ENCODE assay signal across 34 mouse cellular contexts in genomic region chr1:133351762-133352161, GRCm38 (mm10). TPM values are rescaled to one million over a fixed set of nuclear protein-coding genes. Genes with fewer than 3 reads are reported as not detected.
DNase-seq lines count a peak whose midpoint lies in the region; ATAC-seq lines count a peak whose summit lies in the region.
"Had no signal": no experiment of that assay in that cellular context is flagged by ENCODE, and none has a peak within 500 bp of the region (broad histone marks: within the 10 kb centered on the region; RNA-seq: fewer than 3 reads in every experiment).

No protein-coding gene starts in this region.

- no peaks in the 10 kb centered on the region for H3K9me3 ChIP-seq in forebrain, embryonic 15.5 days
- no peaks in the 10 kb centered on the region for H3K9me3 ChIP-seq in forebrain, embryonic 12.5 days
- H3K9me3 ChIP-seq in midbrain, embryonic 16.5 days (replicated peaks; ENCODE audit: control insufficient read depth, low read length, poor library complexity, severe bottlenecking) = no peaks in the 10 kb centered on the region
- H3K9me3 ChIP-seq in midbrain, embryonic 10.5 days (replicated peaks) = no peaks in the 10 kb centered on the region
- no peaks in the 10 kb centered on the region for H3K9me3 ChIP-seq in forebrain, embryonic 16.5 days (ENCODE audit: control insufficient read depth, low read length)
- H3K9me3 ChIP-seq: hindbrain, embryonic 10.5 days; limb, embryonic 10.5 days; limb, embryonic 15.5 days; liver, embryonic 13.5 days; megakaryocyte, embryonic 14.5 days; neural tube, embryonic 13.5 days had no signal

- no peaks in the 10 kb centered on the region for H3K36me3 ChIP-seq in forebrain, embryonic 15.5 days
- no peaks in the 10 kb centered on the region for H3K36me3 ChIP-seq in forebrain, embryonic 12.5 days (replicated peaks)
- H3K36me3 ChIP-seq in midbrain, embryonic 16.5 days (ENCODE audit: control insufficient read depth, insufficient read depth, low read length) = no peaks in the 10 kb centered on the region
- no peaks in the 10 kb centered on the region for H3K36me3 ChIP-seq in midbrain, embryonic 10.5 days
- H3K36me3 ChIP-seq in forebrain, embryonic 16.5 days (ENCODE audit: control insufficient read depth, insufficient read depth) = no peaks in the 10 kb centered on the region
- H3K36me3 ChIP-seq: hindbrain, embryonic 10.5 days; limb, embryonic 10.5 days; limb, embryonic 15.5 days; liver, embryonic 13.5 days; neural tube, embryonic 13.5 days had no signal

- intact Hi-C loops in gastrocnemius, postnatal 14 days (cut with DNase I; ENCODE audit: low total_unique reads) = loop anchor here (5.0 kb wide), 1 partner anchor 39 kb away; no protein-coding TSS in a partner anchor

- 0 out of 2 replicates have a peak, but pooled peaks have one; percentile 35 for ATAC-seq in forebrain, embryonic 15.5 days (replicated peaks)
- ATAC-seq in forebrain, embryonic 12.5 days (ENCODE audit: low FRiP score) = no peak
- peak; percentile 39; the same call in 1 of the 2 replicates for ATAC-seq in midbrain, embryonic 16.5 days
- ATAC-seq in forebrain, embryonic 16.5 days = peak; percentile 37; the same call in 1 of the 2 replicates
- ATAC-seq: CD4-positive, CD25-positive, alpha-beta regulatory T cell, adult 4 months; hindbrain, postnatal 0 days; intestine, embryonic 16.5 days; lung, postnatal 0 days had no signal

- peaks cover 14% of the 10 kb centered on the region for H3K4me1 ChIP-seq in forebrain, embryonic 15.5 days
- peaks cover 6% of the 10 kb centered on the region for H3K4me1 ChIP-seq in forebrain, embryonic 12.5 days
- H3K4me1 ChIP-seq in midbrain, embryonic 16.5 days (ENCODE audit: control insufficient read depth, insufficient read depth, low read length) = no peaks in the 10 kb centered on the region
- H3K4me1 ChIP-seq in midbrain, embryonic 10.5 days = peaks cover 20% of the 10 kb centered on the region
- H3K4me1 ChIP-seq in forebrain, embryonic 16.5 days (replicated peaks; ENCODE audit: control insufficient read depth, insufficient read depth, low read length) = peaks cover 10% of the 10 kb centered on the region
- H3K4me1 ChIP-seq: limb, embryonic 15.5 days had no signal

- no peak overlapping the region for H3K4me3 ChIP-seq in forebrain, embryonic 15.5 days
- no peak overlapping the region for H3K4me3 ChIP-seq in forebrain, embryonic 12.5 days (replicated peaks)
- no peak overlapping the region for H3K4me3 ChIP-seq in midbrain, embryonic 16.5 days (ENCODE audit: low read depth, low read length)
- no peak overlapping the region for H3K4me3 ChIP-seq in midbrain, embryonic 10.5 days
- no peak overlapping the region for H3K4me3 ChIP-seq in forebrain, embryonic 16.5 days (replicated peaks; ENCODE audit: low read length)
- H3K4me3 ChIP-seq: hindbrain, embryonic 10.5 days; limb, embryonic 10.5 days; limb, embryonic 15.5 days; liver, embryonic 13.5 days; megakaryocyte, embryonic 14.5 days; neural tube, embryonic 13.5 days had no signal

- DNase-seq in midbrain, embryonic 10.5 days (ENCODE audit: low spot score) = no peak
- DNase-seq in gastrocnemius, postnatal 14 days = no peak
- no peak for DNase-seq in adrenal gland, postnatal 10 days
- DNase-seq: adrenal gland, postnatal 25 days; cerebellum, adult 18-20 months; gastrocnemius, postnatal 10 days; heart, postnatal 14 days; kidney, adult 8-10 months; kidney, postnatal 4 days; liver, embryonic 13.5 days; lung, adult 18-20 months; right cerebral cortex, postnatal 25 days; spleen, adult 18-20 months; thymus, adult 18-20 months; thymus, postnatal 36 days had no signal

- no peaks in the 10 kb centered on the region for H3K27me3 ChIP-seq in forebrain, embryonic 15.5 days
- peaks cover 25% of the 10 kb centered on the region for H3K27me3 ChIP-seq in forebrain, embryonic 12.5 days
- H3K27me3 ChIP-seq in midbrain, embryonic 16.5 days (ENCODE audit: control insufficient read depth, insufficient read depth, low read depth, low read length) = no peaks in the 10 kb centered on the region
- peaks cover 42% of the 10 kb centered on the region for H3K27me3 ChIP-seq in midbrain, embryonic 10.5 days (ENCODE audit: low read depth, poor library complexity, severe bottlenecking)
- no peaks in the 10 kb centered on the region for H3K27me3 ChIP-seq in forebrain, embryonic 16.5 days (replicated peaks; ENCODE audit: control insufficient read depth, insufficient read depth, low read length)
- H3K27me3 ChIP-seq: neural tube, embryonic 13.5 days had no signal

- H3K4me2 ChIP-seq in forebrain, embryonic 15.5 days (replicated peaks) = no peak overlapping the region
- no peak overlapping the region for H3K4me2 ChIP-seq in forebrain, embryonic 12.5 days
- no peak overlapping the region for H3K4me2 ChIP-seq in midbrain, embryonic 16.5 days (ENCODE audit: low read length)
- H3K4me2 ChIP-seq in forebrain, embryonic 16.5 days (ENCODE audit: low read length) = no peak overlapping the region
- H3K4me2 ChIP-seq: limb, embryonic 15.5 days; liver, embryonic 13.5 days; neural tube, embryonic 13.5 days had no signal

- 55% methylated on average over 9 of the region's 9 CpGs for WGBS in forebrain, embryonic 15.5 days
- 69% methylated on average over 9 of the region's 9 CpGs for WGBS in forebrain, embryonic 12.5 days
- 26% methylated on average over 9 of the region's 9 CpGs for WGBS in midbrain, embryonic 16.5 days
- 50% methylated on average over 9 of the region's 9 CpGs for WGBS in midbrain, embryonic 10.5 days
- 50% methylated on average over 9 of the region's 9 CpGs for WGBS in forebrain, embryonic 16.5 days

- peak overlapping the region; percentile 39 for H3K27ac ChIP-seq in forebrain, embryonic 15.5 days (replicated peaks)
- no peak overlapping the region for H3K27ac ChIP-seq in forebrain, embryonic 12.5 days
- 0 out of 2 replicates have a peak overlapping the region, but pooled peaks have one; percentile 5 for H3K27ac ChIP-seq in midbrain, embryonic 16.5 days (ENCODE audit: low read length)
- no peak overlapping the region for H3K27ac ChIP-seq in midbrain, embryonic 10.5 days (replicated peaks)
- H3K27ac ChIP-seq in forebrain, embryonic 16.5 days (ENCODE audit: low read length) = no peak overlapping the region
- H3K27ac ChIP-seq: hindbrain, embryonic 10.5 days; hindbrain, postnatal 0 days; kidney, postnatal 0 days; limb, embryonic 10.5 days; limb, embryonic 15.5 days; liver, embryonic 13.5 days; neural tube, embryonic 13.5 days had no signal

- H3K9ac ChIP-seq in forebrain, embryonic 15.5 days (replicated peaks) = no peak overlapping the region
- no peak overlapping the region for H3K9ac ChIP-seq in forebrain, embryonic 12.5 days
- no peak overlapping the region for H3K9ac ChIP-seq in midbrain, embryonic 16.5 days (ENCODE audit: low read depth, low read length)
- no peak overlapping the region for H3K9ac ChIP-seq in forebrain, embryonic 16.5 days (replicated peaks; ENCODE audit: low read depth, low read length)
- H3K9ac ChIP-seq: limb, embryonic 15.5 days; liver, embryonic 13.5 days; neural tube, embryonic 13.5 days had no signal

RNA-seq across cellular contexts. Expression of gene Ren1, which starts 1.5 kb away (rescaled TPM):
- polyA plus RNA-seq in forebrain, embryonic 15.5 days (2015; fragmentation: Nextera tagmentation; extraction: Ambion mirVana) = not detected in 2 replicates
- polyA plus RNA-seq in forebrain, embryonic 12.5 days (2016; fragmentation: Nextera tagmentation; extraction: Ambion mirVana) = not detected in 2 replicates
- 0.35 TPM in 1 of 2 replicates, not detected in the other for polyA plus RNA-seq in midbrain, embryonic 16.5 days (2015; fragmentation: Nextera tagmentation; extraction: Ambion mirVana)
- polyA plus RNA-seq in midbrain, embryonic 10.5 days (2016; fragmentation: Nextera tagmentation; extraction: Ambion mirVana) = not detected in 2 replicates
- polyA plus RNA-seq in forebrain, embryonic 16.5 days (2015; fragmentation: Nextera tagmentation; extraction: Ambion mirVana) = 0.30 TPM in 1 of 2 replicates, not detected in the other
- not detected for total RNA-seq in gastrocnemius, postnatal 14 days (2021)
- 1 to 10 TPM in 1 of 2 experiments, under 1 TPM in 1; 0.94 to 5.1 TPM for total RNA-seq in adrenal gland, postnatal 10 days (2021)
- total RNA-seq: gastrocnemius, postnatal 10 days; granulocyte monocyte progenitor cell, adult 5-6 weeks; left cerebral cortex, postnatal 10 days had no signal
- polyA plus RNA-seq: CD4-positive, CD25-positive, alpha-beta regulatory T cell, adult 4 months; heart, embryonic 14.5 days; limb, embryonic 10.5 days had no signal

RNA-seq across cellular contexts. Expression of gene Etnk2, which starts 11.6 kb away (rescaled TPM):
- 5.2 and 5.9 TPM in 2 replicates for polyA plus RNA-seq in forebrain, embryonic 15.5 days (2015; fragmentation: Nextera tagmentation; extraction: Ambion mirVana)
- polyA plus RNA-seq in forebrain, embryonic 12.5 days (2016; fragmentation: Nextera tagmentation; extraction: Ambion mirVana) = 2.5 and 2.6 TPM in 2 replicates
- polyA plus RNA-seq in midbrain, embryonic 16.5 days (2015; fragmentation: Nextera tagmentation; extraction: Ambion mirVana) = 24.6 and 26.5 TPM in 2 replicates
- polyA plus RNA-seq in midbrain, embryonic 10.5 days (2016; fragmentation: Nextera tagmentation; extraction: Ambion mirVana) = 3.4 and 3.9 TPM in 2 replicates
- 4.5 and 9.5 TPM in 2 replicates for polyA plus RNA-seq in forebrain, embryonic 16.5 days (2015; fragmentation: Nextera tagmentation; extraction: Ambion mirVana)
- under 1 TPM; 0.13 to 0.23 TPM for total RNA-seq in gastrocnemius, postnatal 14 days (2021)
- total RNA-seq in adrenal gland, postnatal 10 days (2021) = 10 to 100 TPM; 10.2 to 24.1 TPM
- total RNA-seq: granulocyte monocyte progenitor cell, adult 5-6 weeks had no signal
- polyA plus RNA-seq: CD4-positive, CD25-positive, alpha-beta regulatory T cell, adult 4 months had no signal

RNA-seq across cellular contexts. Expression of gene Kiss1, which starts 30.1 kb away (rescaled TPM):
- not detected in 2 replicates for polyA plus RNA-seq in forebrain, embryonic 15.5 days (2015; fragmentation: Nextera tagmentation; extraction: Ambion mirVana)
- not detected in 2 replicates for polyA plus RNA-seq in forebrain, embryonic 12.5 days (2016; fragmentation: Nextera tagmentation; extraction: Ambion mirVana)
- not detected in 2 replicates for polyA plus RNA-seq in midbrain, embryonic 16.5 days (2015; fragmentation: Nextera tagmentation; extraction: Ambion mirVana)
- polyA plus RNA-seq in midbrain, embryonic 10.5 days (2016; fragmentation: Nextera tagmentation; extraction: Ambion mirVana) = not detected in 2 replicates
- 0.60 and 0.63 TPM in 2 replicates for polyA plus RNA-seq in forebrain, embryonic 16.5 days (2015; fragmentation: Nextera tagmentation; extraction: Ambion mirVana)
- not detected for total RNA-seq in gastrocnemius, postnatal 14 days (2021)
- not detected for total RNA-seq in adrenal gland, postnatal 10 days (2021)
- total RNA-seq: adrenal gland, postnatal 25 days; gastrocnemius, postnatal 10 days; granulocyte monocyte progenitor cell, adult 5-6 weeks; heart, postnatal 14 days; hindbrain, postnatal 0 days; left cerebral cortex, postnatal 10 days had no signal
- polyA plus RNA-seq: CD4-positive, CD25-positive, alpha-beta regulatory T cell, adult 4 months; cortical plate, adult 2 months; heart, embryonic 14.5 days; hindbrain, embryonic 10.5 days; hindbrain, postnatal 0 days; intestine, embryonic 16.5 days; kidney, postnatal 0 days; limb, embryonic 10.5 days; limb, embryonic 15.5 days; liver, embryonic 13.5 days; neural tube, embryonic 13.5 days; stomach, embryonic 16.5 days had no signal

RNA-seq across cellular contexts. Expression of gene Golt1a, which starts 42.2 kb away (rescaled TPM):
- 0.32 TPM in 1 of 2 replicates, not detected in the other for polyA plus RNA-seq in forebrain, embryonic 15.5 days (2015; fragmentation: Nextera tagmentation; extraction: Ambion mirVana)
- not detected in 2 replicates for polyA plus RNA-seq in forebrain, embryonic 12.5 days (2016; fragmentation: Nextera tagmentation; extraction: Ambion mirVana)
- polyA plus RNA-seq in midbrain, embryonic 16.5 days (2015; fragmentation: Nextera tagmentation; extraction: Ambion mirVana) = not detected in 2 replicates
- polyA plus RNA-seq in midbrain, embryonic 10.5 days (2016; fragmentation: Nextera tagmentation; extraction: Ambion mirVana) = not detected in 2 replicates
- polyA plus RNA-seq in forebrain, embryonic 16.5 days (2015; fragmentation: Nextera tagmentation; extraction: Ambion mirVana) = not detected in 2 replicates
- not detected for total RNA-seq in gastrocnemius, postnatal 14 days (2021)
- 1 to 10 TPM; 1.4 to 4.3 TPM for total RNA-seq in adrenal gland, postnatal 10 days (2021)
- total RNA-seq: gastrocnemius, postnatal 10 days; granulocyte monocyte progenitor cell, adult 5-6 weeks; heart, postnatal 14 days; hindbrain, postnatal 0 days had no signal
- polyA plus RNA-seq: CD4-positive, CD25-positive, alpha-beta regulatory T cell, adult 4 months; heart, embryonic 14.5 days; hindbrain, embryonic 10.5 days; limb, embryonic 10.5 days; limb, embryonic 15.5 days; neural tube, embryonic 13.5 days had no signal

Comparison
In these comparisons a context has a peak if more than half of its experiments do, and no peak if none do; other contexts are left out.
1. H3K27ac ChIP-seq: peak in forebrain, embryonic 15.5 days (single experiment) and midbrain, embryonic 16.5 days (single experiment); none in forebrain, embryonic 12.5 days (single experiment), midbrain, embryonic 10.5 days (single experiment) and forebrain, embryonic 16.5 days (single experiment).